Mouse (Mus musculus) E14TG2a.4 (cell line): ENCODE results near the gene Mfsd6l.

Experiments
- CTCF ChIP-seq: conservative IDR thresholded peaks from 2 replicates; pipeline ENCODE4 v1.5.1; 2014; ENCODE audit warnings: low read length
- POU5F1 ChIP-seq: IDR thresholded peaks from 2 replicates; pipeline ENCODE4 v1.6.1; 2014; ENCODE audit warnings: low read length, borderline replicate concordance

DNA sequence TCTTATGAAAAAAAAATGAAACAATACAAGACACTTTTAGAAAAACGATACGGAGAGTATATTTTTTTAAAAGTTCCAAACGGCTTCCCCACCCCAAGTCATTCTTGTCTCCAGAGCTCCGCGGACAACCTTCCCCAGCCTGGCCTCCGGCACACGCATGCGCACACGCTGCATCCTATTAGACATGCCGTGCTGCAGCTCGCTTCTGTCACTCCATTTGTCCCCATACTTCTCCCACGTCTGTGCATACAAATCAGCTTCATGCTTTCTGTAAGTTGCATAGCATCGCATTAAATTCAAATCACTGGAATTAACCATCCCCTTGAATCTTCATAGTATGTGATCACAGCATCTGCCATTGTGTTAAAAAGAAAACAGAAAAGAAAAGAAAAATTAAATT lies 27.2 kb downstream of the Mfsd6l start:
- TF ChIP-seq CTCF (no peak), POU5F1 (no peak)
